Mouse (Mus musculus): ENCODE data around the gene Coq10a. TPM values are rescaled to one million over a fixed set of nuclear protein-coding genes. Genes with fewer than 3 reads are reported as not detected.

Gene Coq10a
- 22.3 TPM for total RNA-seq (2023)

GRCm38 (mm10) chr10:128368402-128369217, at the start of gene Coq10a:
Coq10a (minus strand) TSS chr10:128368997.

GRCm38 (mm10) chr10:128411211-128412054, 42.6 kb upstream of the Coq10a start, which contains the start of the genes Nabp2 and Rnf41:
Nabp2 (minus strand) TSS chr10:128411492.
Rnf41 (plus strand) TSS chr10:128411657.

GRCm38 (mm10) chr10:128401056-128401455, 32.3 kb upstream of the Coq10a start, which contains the start of gene Slc39a5:
Slc39a5 (minus strand) TSS chr10:128401229.

GRCm38 (mm10) chr10:128376455-128377211, 7.8 kb upstream of the Coq10a start, which contains the start of gene Ankrd52:
Ankrd52 (plus strand) TSS chr10:128377115.

GRCm38 (mm10) chr10:128337306-128338181, 31.3 kb downstream of the Coq10a start, which contains the start of gene Cs:
Cs (plus strand) TSS chr10:128337734.

GRCm38 (mm10) chr10:128322141-128323108, 46.4 kb downstream of the Coq10a start, which contains the start of gene Cnpy2:
Cnpy2 (plus strand) TSS chr10:128322459.

Other genes starting within 250 kb of the Coq10a start
- gene Rbms2, start 188.7 kb downstream of the Coq10a start, total RNA-seq (2023): 37.2 TPM
- gene Gls2, start 174.5 kb downstream of the Coq10a start, total RNA-seq (2023): 0.86 TPM
- 14.0 TPM for gene Spryd4, start 157.2 kb downstream of the Coq10a start, total RNA-seq (2023)
- not detected for gene Mip, start 143.2 kb downstream of the Coq10a start, total RNA-seq (2023)
- gene Timeless, start 136.9 kb downstream of the Coq10a start, total RNA-seq (2023): 37.2 TPM
- gene Apon, start 114.9 kb downstream of the Coq10a start, total RNA-seq (2023): not detected
- not detected for gene Apof, start 100.3 kb downstream of the Coq10a start, total RNA-seq (2023)
- 59.1 TPM for gene Stat2, start 98.4 kb downstream of the Coq10a start, total RNA-seq (2023)
- gene Il23a, start 70.2 kb downstream of the Coq10a start, total RNA-seq (2023): not detected
- gene Pan2, start 65.7 kb downstream of the Coq10a start, total RNA-seq (2023): 45.0 TPM
- 19.0 TPM for gene Cnpy2, start 46.5 kb downstream of the Coq10a start, total RNA-seq (2023)
- gene Cs, start 31.3 kb downstream of the Coq10a start, total RNA-seq (2023): 82.2 TPM
- gene Ankrd52, start 8.1 kb upstream of the Coq10a start, total RNA-seq (2023): 50.4 TPM
- gene Slc39a5, start 32.2 kb upstream of the Coq10a start, total RNA-seq (2023): not detected
- gene Nabp2, start 42.5 kb upstream of the Coq10a start, total RNA-seq (2023): 41.9 TPM
- gene Rnf41, start 42.7 kb upstream of the Coq10a start, total RNA-seq (2023): 28.7 TPM
- 114 TPM for gene Smarcc2, start 90.3 kb upstream of the Coq10a start, total RNA-seq (2023)
- 626 TPM for gene Myl6, start 125.1 kb upstream of the Coq10a start, total RNA-seq (2023)
- gene Myl6b, start 129.7 kb upstream of the Coq10a start, total RNA-seq (2023): not detected
- gene Esyt1, start 156.9 kb upstream of the Coq10a start, total RNA-seq (2023): 290 TPM
- gene Zc3h10, start 178.8 kb upstream of the Coq10a start, total RNA-seq (2023): 33.3 TPM
- 4,677 TPM for gene Rpl41, start 180.3 kb upstream of the Coq10a start, total RNA-seq (2023)
- 73.7 TPM for gene Pa2g4, start 197.0 kb upstream of the Coq10a start, total RNA-seq (2023)
- gene Erbb3, start 220.7 kb upstream of the Coq10a start, total RNA-seq (2023): 0.80 TPM

All from CD8-positive naive resting alpha-beta T cell, adult 57 days (primary cell).